Mouse (Mus musculus): ENCODE results near the gene Gpc2. TPM values are rescaled to one million over a fixed set of nuclear protein-coding genes. Genes with fewer than 3 reads are reported as not detected.

The Gpc2 gene
- total and polyA plus RNA-seq, 3 experiments = 0.04 TPM; not detected in 2

- Histone ChIP-seq H3K27me3 (ENCODE audit: control insufficient read depth in 1 of 2, insufficient read depth in 2 of 2, low read length in 2 of 2) (no peaks in the 10 kb centered on the region), H3K4me3 (ENCODE audit: control insufficient read depth in 1 of 2, insufficient read depth in 1 of 2, low read depth in 2 of 2, low read length in 2 of 2) (peak within 1 kb of the TSS; percentile 68 to 89), H3K27ac (ENCODE audit: control insufficient read depth, low read depth, low read length) (peak within 1 kb of the TSS; percentile 100), H3K79me2 (ENCODE audit: control insufficient read depth, insufficient read depth, low read length, poor library complexity) (peaks cover 48% of the 10 kb centered on the region), H3K4me1 (ENCODE audit: control insufficient read depth in 1 of 2, insufficient read depth in 2 of 2, low read length in 2 of 2) (peaks cover 4 to 47% of the 10 kb centered on the region in 2 experiments), H3K9me3 (replicated peaks; ENCODE audit: insufficient read depth, low read length) (no peaks in the 10 kb centered on the region), H3K9ac (ENCODE audit: control insufficient read depth, low read depth, low read length, poor library complexity, severe bottlenecking) (peak within 1 kb of the TSS; percentile 93), H3K36me3 (ENCODE audit: control insufficient read depth in 1 of 2, insufficient read depth in 2 of 2, low read length in 2 of 2) (peaks cover 0 to 41% of the 10 kb centered on the region in 2 experiments; a peak in 3 of 4 replicates)
- DNase-seq (ENCODE audit: low read depth, low spot score) = peak; percentile 96
- no peak for TF ChIP-seq UBTF (IDR thresholded peaks at IDR 0.05; ENCODE audit: borderline replicate concordance, insufficient read depth, low read depth, low read length)
- no peak for TF ChIP-seq USF2 (IDR thresholded peaks at IDR 0.05; ENCODE audit: borderline replicate concordance in 1 of 2, insufficient read depth in 1 of 2, low read depth in 1 of 2, low read length in 2 of 2)
- TF ChIP-seq EP300 (IDR thresholded peaks at IDR 0.05; ENCODE audit: low read depth in 1 of 2, low read length in 2 of 2) = no peak
- TF ChIP-seq NRF1 (IDR thresholded peaks at IDR 0.05; ENCODE audit: insufficient read depth, low read depth, low read length, poor library complexity, severe bottlenecking) = no peak
- no peak for TF ChIP-seq BHLHE40 (IDR thresholded peaks at IDR 0.05; ENCODE audit: borderline replicate concordance, low read depth, low read length)
- no peak for TF ChIP-seq CTCF (IDR thresholded peaks at IDR 0.05 in 2 of 3, conservative IDR thresholded peaks at IDR 0.05 in 1 of 3; ENCODE audit: control insufficient read depth in 1 of 3, insufficient read depth in 1 of 3, low read depth in 2 of 3, low read length in 3 of 3, poor library complexity in 1 of 3, severe bottlenecking in 1 of 3)
- TF ChIP-seq E2F4 (IDR thresholded peaks at IDR 0.05; ENCODE audit: borderline replicate concordance, low read depth, low read length) = no peak
- no peak for TF ChIP-seq MAFK (IDR thresholded peaks at IDR 0.05; ENCODE audit: borderline replicate concordance, low read depth, low read length)
- peak; percentile 80 for TF ChIP-seq HCFC1 (IDR thresholded peaks at IDR 0.05; ENCODE audit: low read depth, low read length)
- TF ChIP-seq MAX (IDR thresholded peaks at IDR 0.05; ENCODE audit: low read length) = no peak; the same call in 1 of the 2 replicates
- peak; percentile 85 for TF ChIP-seq ELF1 (IDR thresholded peaks at IDR 0.05; ENCODE audit: low read depth, low read length)
- TF ChIP-seq MAZ (IDR thresholded peaks at IDR 0.05; ENCODE audit: low read depth, low read length) = no peak
- 0 out of 2 replicates have a peak, but pooled peaks have one; percentile 55 for TF ChIP-seq MYC (IDR thresholded peaks at IDR 0.05; ENCODE audit: low read depth, low read length)
- no peak for TF ChIP-seq SMC3 (IDR thresholded peaks at IDR 0.05; ENCODE audit: low read depth, low read length)
- peak; percentile 50 to 93 for TF ChIP-seq POLR2A (IDR thresholded peaks at IDR 0.05; ENCODE audit: control insufficient read depth in 1 of 2, insufficient read depth in 1 of 2, low read depth in 1 of 2, low read length in 2 of 2, poor library complexity in 1 of 2)
- 0 out of 2 replicates have a peak, but pooled peaks have one; percentile 43 for TF ChIP-seq ZMIZ1 (IDR thresholded peaks at IDR 0.05; ENCODE audit: low read depth, low read length)
- TF ChIP-seq GATA1 (IDR thresholded peaks at IDR 0.05; ENCODE audit: low read depth, low read length) = no peak
- TF ChIP-seq GABPA (IDR thresholded peaks at IDR 0.05; ENCODE audit: low read depth, low read length) = no peak
- TF ChIP-seq TBP (IDR thresholded peaks at IDR 0.05; ENCODE audit: low read depth, low read length) = peak; percentile 93
- peak; percentile 69 for TF ChIP-seq TCF12 (IDR thresholded peaks at IDR 0.05; ENCODE audit: low read depth, low read length)
- TF ChIP-seq SIN3A (IDR thresholded peaks at IDR 0.05; ENCODE audit: low read length) = peak; percentile 83
- 0 out of 2 replicates have a peak, but pooled peaks have one; percentile 3 for TF ChIP-seq CHD1 (IDR thresholded peaks at IDR 0.05; ENCODE audit: low read depth, low read length)
- no peak for TF ChIP-seq TAL1 (IDR thresholded peaks at IDR 0.05; ENCODE audit: low read length)
- no peak for TF ChIP-seq MEF2A (IDR thresholded peaks at IDR 0.05; ENCODE audit: extremely low read depth, insufficient replicate concordance, low read depth, low read length, poor library complexity, severe bottlenecking)
- no peak for TF ChIP-seq MYB (IDR thresholded peaks at IDR 0.05; ENCODE audit: low read depth, low read length)
- TF ChIP-seq ZKSCAN1 (IDR thresholded peaks at IDR 0.05; ENCODE audit: low read depth, low read length) = no peak
- TF ChIP-seq NELFE (IDR thresholded peaks at IDR 0.05; ENCODE audit: low read depth, low read length) = peak; percentile 91
- peak; percentile 26; the same call in 1 of the 2 replicates for TF ChIP-seq RCOR1 (IDR thresholded peaks at IDR 0.05; ENCODE audit: low read depth, low read length)
- no peak; the same call in 1 of the 2 replicates for TF ChIP-seq KAT2A (conservative IDR thresholded peaks at IDR 0.05; ENCODE audit: low read depth, low read length)
- TF ChIP-seq CHD2 (IDR thresholded peaks at IDR 0.05; ENCODE audit: low read length) = no peak
- TF ChIP-seq USF1 (IDR thresholded peaks at IDR 0.05; ENCODE audit: low read depth, low read length) = no peak
- TF ChIP-seq RAD21 (IDR thresholded peaks at IDR 0.05; ENCODE audit: low read depth, low read length) = no peak
- peak; percentile 50; the same call in 1 of the 2 replicates for TF ChIP-seq MXI1 (IDR thresholded peaks at IDR 0.05; ENCODE audit: low read depth, low read length)
- TF ChIP-seq POLR2AphosphoS5 (IDR thresholded peaks at IDR 0.05; ENCODE audit: borderline replicate concordance, low read depth, low read length) = no peak
Observed at GRCm38 (mm10) chr5:138263260-138264206, 16.3 kb downstream of the Gpc2 start, which contains the start of gene BC037034. Gene BC037034 (minus strand): TSS chr5:138264033.
